Mouse (Mus musculus) megakaryocyte, embryonic 14.5 days (primary cell): ENCODE results near the gene Mpzl3. TPM values are rescaled to one million over a fixed set of nuclear protein-coding genes. Genes with fewer than 3 reads are reported as not detected.

Experiments used
- H3K27me3 ChIP-seq: replicated peaks from 2 replicates; pipeline ENCODE3; 2012; ENCODE audit warnings: inconsistent platforms
- H3K36me3 ChIP-seq: replicated peaks from 2 replicates; pipeline ENCODE3; 2012; ENCODE audit warnings: low read length, inconsistent platforms, mixed read lengths
- H3K4me1 ChIP-seq: 2 replicates; pipeline ENCODE4 v1.6.1; 2012; ENCODE audit warnings: inconsistent platforms
- H3K4me3 ChIP-seq: replicated peaks from 2 replicates; pipeline ENCODE3; 2012; ENCODE audit warnings: moderate library complexity, mild to moderate bottlenecking, inconsistent platforms
- H3K9me3 ChIP-seq: 2 replicates; pipeline ENCODE4 v1.6.1; 2012; ENCODE audit warnings: inconsistent platforms
- FLI1 ChIP-seq: IDR thresholded peaks from 2 replicates; pipeline ENCODE4 v1.6.1; 2012; ENCODE audit warnings: low read length, inconsistent platforms, mixed read lengths
- GATA1 ChIP-seq: IDR thresholded peaks from 3 replicates; pipeline ENCODE4 v1.6.1; 2012; ENCODE audit warnings: mixed read lengths, low read length, inconsistent platforms, borderline replicate concordance
- polyA plus RNA-seq: library from polyadenylated mRNA; stranded (reverse); fragments of >175 nt; gene quantifications from 2 replicates; pipeline ENCODE4 v1.2.3, GENCODE M21; 2012; ENCODE audit warnings: low replicate concordance; ENCODE audit not compliant: insufficient read depth

Gene Mpzl3
- polyA plus RNA-seq, 1 experiment, result not detected

- Histone ChIP-seq H3K36me3 (no peaks in the 10 kb centered on the region), H3K4me1 (peaks cover 24% of the 10 kb centered on the region), H3K27me3 (peaks cover 79% of the 10 kb centered on the region), H3K9me3 (no peaks in the 10 kb centered on the region), H3K4me3 (peak overlapping the region; percentile 40)
- TF ChIP-seq FLI1 (no peak), GATA1 (no peak)
These were observed 40.4 kb downstream of the Mpzl3 start for GRCm38 (mm10) chr9:45095149-45095937.

GRCm38 (mm10) chr9:45097877-45098276 lies 42.9 kb downstream of the Mpzl3 start:
- no peak for TF ChIP-seq FLI1
- no peak for TF ChIP-seq GATA1
- H3K4me3 ChIP-seq, result no peak overlapping the region
- peaks cover 17% of the 10 kb centered on the region for H3K4me1 ChIP-seq
- peaks cover 79% of the 10 kb centered on the region for H3K27me3 ChIP-seq
- no peaks in the 10 kb centered on the region for H3K36me3 ChIP-seq
- H3K9me3 ChIP-seq, result no peaks in the 10 kb centered on the region

GRCm38 (mm10) chr9:45098426-45098825 lies 43.4 kb downstream of the Mpzl3 start:
- H3K9me3 ChIP-seq, result no peaks in the 10 kb centered on the region
- TF ChIP-seq FLI1, result no peak
- TF ChIP-seq GATA1, result no peak
- H3K4me1 ChIP-seq, result peaks cover 17% of the 10 kb centered on the region
- H3K27me3 ChIP-seq, result peaks cover 79% of the 10 kb centered on the region
- no peaks in the 10 kb centered on the region for H3K36me3 ChIP-seq
- no peak overlapping the region for H3K4me3 ChIP-seq

- peaks cover 11% of the 10 kb centered on the region for H3K4me1 ChIP-seq
- H3K4me3 ChIP-seq, result no peak overlapping the region
- TF ChIP-seq GATA1 (no peak), FLI1 (no peak)
- H3K27me3 ChIP-seq, result peaks cover 70% of the 10 kb centered on the region
- H3K9me3 ChIP-seq, result no peaks in the 10 kb centered on the region
- H3K36me3 ChIP-seq, result no peaks in the 10 kb centered on the region
These were observed 47.5 kb downstream of the Mpzl3 start for GRCm38 (mm10) chr9:45102528-45102927.

GRCm38 (mm10) chr9:45103211-45103979 lies 48.4 kb downstream of the Mpzl3 start:
- H3K9me3 ChIP-seq, result no peaks in the 10 kb centered on the region
- no peak for TF ChIP-seq GATA1
- TF ChIP-seq FLI1, result no peak
- H3K27me3 ChIP-seq, result peaks cover 65% of the 10 kb centered on the region
- H3K4me3 ChIP-seq, result no peak overlapping the region
- H3K36me3 ChIP-seq, result no peaks in the 10 kb centered on the region
- peaks cover 6% of the 10 kb centered on the region for H3K4me1 ChIP-seq

GRCm38 (mm10) chr9:45105596-45106374 lies 50.8 kb downstream of the Mpzl3 start:
- Histone ChIP-seq H3K4me3 (no peak overlapping the region), H3K27me3 (peaks cover 60% of the 10 kb centered on the region), H3K9me3 (no peaks in the 10 kb centered on the region), H3K36me3 (no peaks in the 10 kb centered on the region), H3K4me1 (no peaks in the 10 kb centered on the region)
- TF ChIP-seq FLI1 (no peak), GATA1 (no peak)

- no peaks in the 10 kb centered on the region for H3K9me3 ChIP-seq
- no peaks in the 10 kb centered on the region for H3K36me3 ChIP-seq
- H3K27me3 ChIP-seq, result peaks cover 89% of the 10 kb centered on the region
- TF ChIP-seq GATA1 (no peak), FLI1 (no peak)
- H3K4me1 ChIP-seq, result peaks cover 5% of the 10 kb centered on the region; the same call in 1 of the 2 replicates
- no peak overlapping the region for H3K4me3 ChIP-seq
These were observed 60.7 kb downstream of the Mpzl3 start for GRCm38 (mm10) chr9:45115706-45116105.

- TF ChIP-seq GATA1, result no peak
- TF ChIP-seq FLI1, result no peak
- Histone ChIP-seq H3K36me3 (no peaks in the 10 kb centered on the region), H3K9me3 (no peaks in the 10 kb centered on the region), H3K27me3 (peaks cover 94% of the 10 kb centered on the region), H3K4me1 (peaks cover 9% of the 10 kb centered on the region; the same call in 1 of the 2 replicates), H3K4me3 (no peak overlapping the region)
These were observed 61.8 kb downstream of the Mpzl3 start for GRCm38 (mm10) chr9:45116819-45117218.

GRCm38 (mm10) chr9:45117741-45118431 lies 62.9 kb downstream of the Mpzl3 start, which contains the start of gene Scn2b:
Gene Scn2b (plus strand): TSS chr9:45117782.
- H3K4me3 ChIP-seq, result no peak within 1 kb of the TSS
- H3K9me3 ChIP-seq, result no peaks in the 10 kb centered on the region
- H3K4me1 ChIP-seq, result peaks cover 16% of the 10 kb centered on the region; the same call in 1 of the 2 replicates
- peaks cover 95% of the 10 kb centered on the region for H3K27me3 ChIP-seq
- TF ChIP-seq GATA1, result no peak
- no peak for TF ChIP-seq FLI1
- H3K36me3 ChIP-seq, result no peaks in the 10 kb centered on the region
